Mouse (Mus musculus) retina, embryonic 14.5 days (tissue): ENCODE measurements around the gene Msl1.

Experiments
- DNase-seq: peaks from one replicate; pipeline ENCODE4 v3.0.0-alpha.2; 2015; ENCODE audit warnings: low spot score

The Msl1 gene

DNA sequence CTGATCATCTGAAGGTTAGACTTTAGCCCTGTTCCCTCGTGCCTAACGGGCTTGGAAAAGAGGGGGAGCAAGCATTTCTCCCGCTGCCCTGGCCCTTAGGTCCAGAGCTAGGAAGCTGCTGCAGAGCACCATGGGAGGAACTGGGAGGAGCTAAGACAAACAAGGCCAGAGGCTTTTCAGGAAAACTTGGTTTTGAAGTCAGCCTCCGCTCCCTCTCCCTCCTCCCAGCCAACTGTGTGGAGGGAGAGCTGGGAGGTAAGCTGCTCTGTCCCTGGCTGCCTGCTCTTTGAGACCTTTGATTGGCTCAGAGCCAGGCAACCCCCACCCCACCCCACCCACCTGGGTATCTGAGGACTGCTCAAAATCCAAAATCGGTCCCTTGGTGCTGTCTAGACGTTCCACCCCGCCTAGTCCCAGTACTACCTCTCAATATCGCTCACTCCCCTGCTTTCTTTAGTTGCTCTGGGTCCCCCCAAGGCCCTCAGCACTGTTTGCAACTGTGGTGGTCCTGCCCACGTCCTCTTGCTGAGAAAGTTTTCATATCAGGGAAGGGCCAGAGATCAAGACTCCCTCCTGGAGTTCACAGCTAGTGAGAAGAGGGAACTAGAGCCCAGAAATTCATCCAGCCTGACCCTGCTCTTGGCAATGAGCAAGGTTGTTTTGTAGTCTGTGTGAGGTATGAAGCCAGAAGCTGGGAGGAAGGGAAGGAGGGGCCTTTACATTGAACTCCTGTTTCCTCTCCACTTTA, 18.3 kb upstream of the Msl1 start:
- no peak for DNase-seq

DNA sequence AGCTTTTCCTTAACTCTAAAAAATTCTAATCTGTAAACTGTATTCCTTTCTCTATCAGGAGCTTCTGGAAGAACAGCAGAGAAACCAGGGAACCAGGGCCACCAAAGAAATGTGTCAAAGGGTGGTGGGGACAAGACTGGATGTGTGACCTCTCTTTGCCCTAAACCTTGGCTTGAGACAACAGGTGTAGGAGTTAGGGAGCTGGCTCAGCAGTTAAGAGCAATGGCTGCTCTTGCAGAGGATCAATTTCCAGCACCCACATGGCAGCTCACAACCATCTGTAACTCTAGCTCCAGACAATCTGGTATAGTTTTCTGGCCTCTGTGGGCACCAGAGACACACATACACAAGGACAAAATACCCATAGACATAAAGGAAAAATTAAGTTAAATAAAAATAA, 17.4 kb upstream of the Msl1 start:
- no peak for DNase-seq

DNA sequence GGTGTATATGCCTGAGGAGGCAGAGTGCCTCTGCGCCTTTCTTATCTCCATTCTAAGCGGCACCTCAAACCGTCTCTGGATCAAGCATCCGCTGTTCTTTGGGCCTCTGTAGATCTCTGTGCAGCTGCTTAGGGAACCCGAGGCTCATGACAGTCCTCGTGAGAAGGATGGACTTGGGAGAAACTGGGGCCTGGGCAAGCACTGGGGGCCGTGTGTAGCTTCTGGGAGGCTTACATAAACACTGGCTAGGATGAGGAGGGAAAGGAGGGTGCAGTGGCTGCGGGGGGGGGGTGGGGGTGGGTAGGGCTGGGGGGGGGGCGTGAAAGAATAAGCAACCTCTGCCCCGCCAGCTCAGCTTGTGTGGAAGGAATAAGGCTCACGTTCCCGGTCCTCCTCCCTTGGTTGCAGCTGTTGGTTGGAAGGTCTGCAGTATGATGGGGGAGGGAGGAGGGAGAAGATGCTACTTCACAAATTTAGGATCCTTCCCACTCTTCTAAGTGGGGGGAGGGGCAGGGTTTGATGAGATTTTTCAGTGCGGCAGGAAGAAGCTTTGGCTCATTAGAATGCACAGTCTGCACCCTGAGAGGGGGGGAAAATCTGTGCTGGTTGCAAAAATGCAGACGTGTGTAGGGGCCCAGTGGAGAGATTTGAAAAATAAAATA, 13.3 kb upstream of the Msl1 start:
- peak; percentile 76 for DNase-seq

DNA sequence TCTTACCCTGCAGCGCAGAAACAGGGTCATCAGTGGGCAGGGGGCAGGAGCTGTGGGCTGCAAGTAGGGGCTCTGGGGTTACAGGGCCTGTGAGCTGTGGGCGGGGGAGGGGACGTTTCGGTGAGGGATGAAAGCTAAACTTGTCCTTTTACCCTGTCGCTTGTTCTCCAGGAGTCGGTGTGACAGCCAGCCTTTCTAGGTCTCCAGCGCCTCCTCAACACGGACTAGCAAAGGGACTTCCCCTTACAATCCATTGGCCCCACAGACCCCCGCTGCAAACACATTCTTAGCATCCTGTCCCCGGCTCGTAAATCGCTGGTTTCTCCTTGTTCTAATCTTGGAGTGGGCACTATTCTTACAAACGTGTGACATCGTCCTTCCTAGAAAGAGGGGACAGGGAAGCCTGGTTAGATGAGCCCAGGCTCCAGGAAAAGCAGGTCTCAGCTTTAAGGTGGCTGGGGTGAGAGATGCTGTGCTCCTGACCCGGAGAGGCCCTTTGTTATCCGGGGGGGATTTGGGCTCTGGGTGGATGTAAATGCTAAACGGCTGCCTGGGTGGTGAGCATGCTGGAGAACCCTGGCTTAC, 12.6 kb upstream of the Msl1 start:
- DNase-seq, result peak; percentile 65

DNA sequence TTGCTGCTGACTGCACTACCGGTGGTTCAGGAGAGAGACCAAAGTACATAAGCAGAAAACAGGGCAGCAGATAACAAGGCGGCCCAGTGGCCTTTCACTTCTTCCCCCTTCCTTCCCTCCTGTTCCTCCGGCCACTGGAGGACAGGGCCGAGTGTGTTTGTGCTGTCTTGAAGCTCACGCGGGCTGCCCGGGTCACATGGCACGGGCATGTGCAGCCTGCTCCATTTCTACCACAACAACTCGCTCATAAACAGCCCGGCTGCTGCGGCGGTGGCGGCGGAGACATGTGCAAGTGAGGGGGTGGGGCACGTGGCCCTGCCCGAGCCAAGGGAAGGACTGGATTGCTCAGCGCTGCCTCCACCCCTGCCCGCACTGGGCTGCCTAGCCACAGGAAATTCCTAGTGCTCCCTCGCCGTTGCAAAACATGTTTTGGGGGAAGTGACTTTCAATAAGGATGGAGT, 12.1 kb upstream of the Msl1 start:
- DNase-seq, result peak; percentile 88

DNA sequence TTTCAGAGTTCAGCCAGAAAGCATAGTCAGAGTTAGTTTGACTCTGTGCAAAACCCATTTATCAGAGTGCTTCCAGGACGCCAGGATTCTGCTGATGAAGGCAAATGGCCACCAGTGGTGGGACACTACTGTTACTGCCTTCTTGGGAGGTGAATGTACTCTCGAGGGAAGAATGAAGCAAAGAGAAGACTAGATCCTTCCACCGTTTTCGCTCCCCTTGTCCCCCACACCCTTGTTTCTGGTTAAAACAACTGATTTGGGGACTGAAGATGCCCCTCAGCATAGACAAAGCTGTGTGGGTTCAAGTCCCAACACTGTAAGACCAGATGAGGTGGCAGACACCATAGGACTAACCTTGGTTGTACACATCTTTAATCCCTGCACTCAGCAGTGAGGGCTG, 11.2 kb upstream of the Msl1 start:
- DNase-seq, result no peak

DNA sequence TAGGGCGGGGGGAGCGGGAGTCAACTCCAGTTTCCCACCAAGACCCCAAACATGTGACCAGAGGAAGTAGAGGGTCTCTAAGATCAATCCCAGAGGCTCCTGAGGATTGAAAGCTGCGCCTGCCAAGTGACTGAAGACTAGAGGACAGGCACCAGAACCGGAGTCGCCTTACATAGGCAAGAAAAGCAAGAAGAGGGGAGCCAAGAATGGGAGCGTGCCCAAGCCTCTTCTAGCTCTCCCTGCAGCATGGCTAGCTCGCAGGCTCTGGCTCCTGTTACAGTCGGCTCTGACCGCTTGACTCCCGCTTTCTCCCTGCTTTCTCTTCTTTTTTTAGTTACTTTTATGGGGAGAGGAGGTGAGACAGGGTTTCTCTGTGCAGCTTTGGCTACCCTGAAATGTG, 10.1 kb upstream of the Msl1 start:
- DNase-seq, result no peak

DNA sequence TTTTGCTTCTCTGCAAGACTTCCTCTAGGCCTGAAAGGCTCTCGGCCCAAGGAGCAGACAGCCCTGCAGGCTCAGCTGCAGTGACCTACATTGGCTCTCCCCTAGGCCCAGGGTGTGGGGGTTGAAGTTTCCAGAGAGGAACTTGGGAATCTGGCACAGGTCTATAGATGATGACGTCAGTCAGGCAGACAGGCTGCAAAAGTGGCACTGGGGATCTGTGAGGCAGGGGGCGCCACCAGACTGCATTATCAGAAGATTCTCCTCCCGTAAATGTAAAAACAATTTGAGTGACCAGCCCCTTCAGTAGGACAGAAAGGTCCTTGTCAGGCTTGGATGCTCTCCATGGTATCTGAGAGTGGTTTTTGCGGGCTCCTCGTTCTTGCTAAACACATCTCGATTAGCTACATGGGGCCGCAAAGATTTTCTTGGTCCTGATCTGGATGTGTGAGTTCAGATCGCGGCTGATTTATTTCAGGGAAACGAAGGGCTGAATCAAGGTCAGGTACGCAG, 9.5 kb upstream of the Msl1 start:
- DNase-seq, result peak; percentile 89

DNA sequence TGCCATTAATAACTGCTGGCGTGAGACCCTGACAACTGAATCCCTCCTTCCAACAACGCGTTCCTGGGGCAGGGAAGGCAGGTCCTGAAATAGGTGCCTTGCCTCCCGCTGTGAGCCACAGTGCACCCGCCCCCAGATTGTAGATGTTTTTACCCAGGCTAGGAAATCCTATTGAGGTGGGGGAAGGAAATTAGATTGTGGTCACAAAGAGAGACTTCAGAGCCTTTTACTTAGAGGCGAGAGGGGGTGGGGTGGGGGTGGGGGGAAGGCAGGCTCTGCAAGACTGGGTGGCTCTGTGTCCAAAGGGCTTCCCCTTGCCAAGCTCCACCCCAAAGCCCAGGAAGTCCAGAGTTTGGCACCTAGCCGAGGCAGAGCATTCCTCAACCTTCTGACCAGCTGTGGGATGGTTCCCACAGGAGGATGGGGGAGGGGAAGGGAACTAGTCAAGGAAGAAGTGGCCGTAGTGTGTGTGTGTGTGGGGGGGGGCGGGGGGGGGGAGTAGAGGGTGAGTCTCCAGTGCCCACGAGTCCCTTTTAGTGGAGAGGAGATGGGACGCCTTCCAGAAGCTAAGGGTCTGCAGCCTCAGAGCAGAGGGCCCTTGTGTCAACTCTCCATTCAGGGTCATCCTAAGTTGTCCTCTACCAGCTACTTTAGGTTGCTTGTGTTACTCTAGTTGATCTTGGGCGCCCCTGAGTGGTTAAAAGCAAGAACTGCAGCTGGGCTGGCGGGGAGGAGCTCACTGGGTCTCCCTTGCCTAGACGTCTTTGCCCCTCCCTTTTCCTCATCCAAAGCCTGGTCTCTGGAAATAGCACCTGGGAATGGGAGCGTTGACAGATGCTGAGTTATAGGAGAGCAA, 8.7 kb upstream of the Msl1 start:
- peak; percentile 96 for DNase-seq

DNA sequence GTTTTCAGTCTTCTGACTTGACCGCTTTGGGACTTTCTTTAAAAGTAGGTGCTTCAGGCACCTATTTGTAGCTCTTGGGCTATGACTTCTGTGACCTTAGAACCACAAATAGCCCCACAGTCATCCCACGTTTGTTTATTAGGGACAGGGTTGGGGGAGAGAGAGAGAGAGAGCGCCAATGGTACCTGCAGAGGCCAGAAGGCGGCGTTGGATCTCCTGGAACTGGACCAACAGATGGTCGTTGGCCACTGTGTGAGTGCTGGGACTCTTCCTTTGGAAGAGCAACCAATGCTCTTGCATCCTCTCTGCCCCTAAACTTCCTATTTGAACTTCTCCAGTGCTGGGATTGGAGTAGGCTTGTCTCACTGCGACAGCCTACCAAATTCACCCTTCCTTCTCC, 8.1 kb upstream of the Msl1 start:
- no peak for DNase-seq

DNA sequence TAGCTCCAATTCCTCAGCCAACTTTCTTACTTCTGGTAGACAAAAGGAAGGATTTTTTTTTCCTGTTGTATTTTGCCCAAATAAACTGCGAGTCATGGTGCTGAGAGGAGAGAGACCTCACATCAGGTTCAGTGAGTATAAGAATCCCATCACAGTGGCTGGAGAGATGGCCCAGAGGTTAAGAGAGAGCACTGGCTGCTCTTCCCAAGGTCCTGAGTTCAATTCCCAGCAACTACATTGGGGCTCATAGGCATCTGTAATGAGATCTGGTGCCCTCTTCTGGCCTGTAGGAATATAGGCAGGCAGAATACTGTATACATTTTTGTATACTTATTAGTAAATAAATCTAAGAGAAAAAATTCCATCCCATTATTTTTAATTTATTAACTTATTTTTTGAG, 7.6 kb upstream of the Msl1 start:
- peak; percentile 41 for DNase-seq

DNA sequence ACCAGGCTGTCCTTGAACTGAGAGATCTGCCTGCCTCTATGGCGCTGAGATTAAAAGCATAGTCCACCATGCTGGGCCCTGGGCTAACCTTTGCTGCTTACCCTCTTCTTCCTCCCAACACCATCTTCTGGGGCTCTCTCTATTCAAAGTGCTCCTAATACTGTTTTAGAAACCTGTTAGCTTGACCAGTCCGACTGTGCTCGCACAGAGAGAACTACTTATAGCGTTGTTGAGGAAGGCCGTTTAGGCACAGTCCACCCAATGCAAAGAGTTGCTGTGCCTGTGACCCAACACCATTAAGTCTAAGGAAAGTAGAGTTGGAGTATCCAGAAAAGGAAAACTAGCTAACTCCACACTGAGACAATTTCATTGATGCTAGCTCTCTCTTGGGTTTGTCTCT, 7.2 kb upstream of the Msl1 start:
- no peak for DNase-seq

DNA sequence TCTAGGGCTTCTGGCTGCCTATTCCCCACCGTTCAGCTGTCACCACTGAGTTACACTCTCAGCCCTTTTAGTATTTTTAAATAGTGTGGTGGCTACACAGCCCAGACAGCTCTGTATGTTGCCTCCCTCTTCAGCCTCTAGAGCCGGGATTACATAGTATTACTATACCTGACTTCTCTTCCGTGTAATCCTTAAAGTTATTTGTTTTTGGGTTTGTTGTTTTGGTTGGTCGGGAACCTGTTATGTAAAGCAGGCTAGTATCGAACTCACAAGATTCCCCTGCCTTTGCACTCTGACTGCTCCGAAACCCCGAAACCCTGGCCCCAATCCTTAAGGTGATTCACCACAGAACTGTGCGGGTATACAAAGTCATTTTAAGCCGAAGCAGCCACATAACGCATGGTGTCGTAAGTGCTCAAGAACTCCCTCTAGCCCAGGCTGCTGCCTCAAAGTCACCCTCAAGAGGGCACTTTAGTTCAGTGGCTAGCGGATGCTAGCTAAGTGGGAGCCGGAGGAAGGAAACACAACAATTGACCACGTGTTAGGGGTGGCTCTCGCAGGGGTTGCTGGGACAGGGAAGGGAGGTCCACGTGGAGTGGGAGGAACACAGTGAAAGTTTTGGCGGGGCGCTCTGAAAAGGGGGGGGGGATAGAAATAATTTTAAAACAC, 6.6 kb upstream of the Msl1 start:
- DNase-seq, result peak; percentile 90

DNA sequence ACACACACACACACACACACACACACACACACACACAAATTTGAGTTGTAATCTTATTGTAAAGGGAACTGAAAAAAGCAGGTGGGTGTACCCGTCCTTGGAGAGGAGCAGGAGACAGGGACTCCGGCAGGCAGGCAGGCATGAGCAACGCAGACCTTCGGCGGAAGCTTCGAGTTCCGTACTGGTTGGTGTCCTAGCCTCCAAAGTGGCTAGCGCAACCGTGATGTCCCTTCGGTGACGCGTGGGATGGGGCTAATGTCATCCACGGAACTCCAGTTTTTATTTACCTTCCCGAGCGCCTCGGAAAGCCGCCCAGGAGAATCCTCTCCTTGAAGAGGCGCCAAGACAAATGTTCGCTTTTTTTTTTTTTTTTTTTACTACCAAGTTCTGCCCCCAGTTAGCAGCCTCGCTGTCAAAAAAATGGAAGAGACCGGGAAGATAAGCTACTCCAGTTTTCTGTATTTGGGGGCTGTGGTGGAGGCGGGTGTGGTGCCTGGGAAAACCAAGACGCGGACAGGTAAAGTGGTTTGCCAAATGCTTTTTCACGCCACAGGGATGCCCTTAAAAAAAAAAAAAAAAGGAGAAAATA, 6.0 kb upstream of the Msl1 start:
- DNase-seq, result no peak

DNA sequence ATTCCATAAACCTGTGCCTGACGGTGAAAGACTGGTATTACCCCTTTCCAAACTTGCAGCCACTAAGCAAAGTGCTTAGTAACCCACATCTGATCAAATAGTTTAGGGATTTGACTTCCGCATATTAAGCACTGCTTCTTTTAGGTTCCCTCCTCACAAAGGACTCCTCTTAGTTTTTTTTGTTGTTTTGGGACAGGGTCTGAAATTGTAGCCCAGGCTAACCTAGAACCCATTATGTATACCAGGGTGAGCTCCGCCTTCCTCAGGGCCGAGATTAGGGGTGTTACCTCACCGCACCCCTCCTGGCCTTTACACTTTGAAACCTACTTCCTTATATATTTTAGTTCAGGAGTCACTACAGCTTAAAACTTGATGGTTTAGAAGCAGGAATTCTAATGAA, 5.5 kb upstream of the Msl1 start:
- DNase-seq, result no peak

DNA sequence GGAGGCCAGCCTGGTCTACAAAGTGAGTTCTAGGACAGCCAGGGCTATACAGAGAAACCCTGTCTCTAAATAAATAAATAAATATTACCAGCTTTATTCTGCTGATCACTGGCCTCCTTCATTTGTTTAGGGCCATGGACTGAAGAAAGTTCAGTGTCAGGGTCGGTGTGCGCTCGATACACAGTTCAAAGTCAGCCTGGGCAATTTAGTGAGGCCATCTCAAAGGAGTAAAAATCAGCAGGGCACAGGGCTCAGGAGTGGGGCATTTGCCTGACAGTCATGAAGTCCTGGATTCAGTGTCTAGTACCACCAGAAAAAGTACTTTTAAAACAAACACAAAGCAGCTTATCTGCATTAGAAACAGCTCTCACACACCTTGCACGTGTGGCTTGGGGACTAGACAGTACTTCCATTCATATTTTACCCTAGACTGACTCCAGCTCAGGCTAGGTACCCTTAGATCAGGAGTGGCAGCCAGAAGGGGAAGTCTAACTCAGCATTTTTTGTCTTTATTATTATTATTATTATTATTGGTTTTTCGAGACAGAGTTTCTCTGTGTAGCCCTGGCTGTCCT, 4.6 kb upstream of the Msl1 start:
- no peak for DNase-seq

DNA sequence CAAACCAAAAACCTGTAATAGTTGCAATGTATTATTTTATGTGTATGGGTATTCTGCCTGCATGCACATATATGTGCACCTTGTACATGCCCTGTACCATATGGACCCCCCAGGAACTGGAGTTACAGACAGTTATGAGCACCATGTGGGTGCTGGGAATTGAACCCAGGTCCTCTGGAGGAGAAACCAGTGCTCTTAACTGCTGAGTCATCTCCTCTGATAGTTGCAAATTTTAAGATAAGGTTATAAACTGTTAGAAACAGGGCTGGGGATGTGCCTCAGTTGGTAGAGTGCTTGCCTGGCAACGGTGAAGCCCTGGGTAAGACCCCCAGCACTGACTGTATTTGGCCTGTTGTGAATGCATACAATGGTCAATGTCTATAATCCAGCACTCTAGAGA, 3.9 kb upstream of the Msl1 start:
- DNase-seq, result no peak

DNA sequence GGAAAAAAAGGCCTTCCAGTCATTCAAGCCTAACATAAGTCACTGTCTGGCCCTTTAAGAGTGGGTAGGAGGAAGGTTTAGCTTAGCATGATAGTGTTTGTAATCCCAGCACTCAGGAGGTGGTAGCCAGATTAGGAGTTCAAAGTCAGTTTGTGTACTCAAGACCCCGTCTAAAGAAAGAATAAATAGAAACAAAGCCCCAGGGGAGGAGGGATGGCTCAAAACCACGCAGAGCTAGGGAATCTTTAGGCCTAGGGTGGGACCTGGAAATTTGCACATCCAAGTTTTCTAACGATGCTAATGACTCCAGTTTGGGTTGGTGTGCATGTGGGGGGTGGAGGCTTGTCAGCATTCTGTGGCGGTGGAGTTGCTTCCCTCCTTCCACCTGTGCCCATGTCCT, 3.2 kb upstream of the Msl1 start:
- no peak for DNase-seq

DNA sequence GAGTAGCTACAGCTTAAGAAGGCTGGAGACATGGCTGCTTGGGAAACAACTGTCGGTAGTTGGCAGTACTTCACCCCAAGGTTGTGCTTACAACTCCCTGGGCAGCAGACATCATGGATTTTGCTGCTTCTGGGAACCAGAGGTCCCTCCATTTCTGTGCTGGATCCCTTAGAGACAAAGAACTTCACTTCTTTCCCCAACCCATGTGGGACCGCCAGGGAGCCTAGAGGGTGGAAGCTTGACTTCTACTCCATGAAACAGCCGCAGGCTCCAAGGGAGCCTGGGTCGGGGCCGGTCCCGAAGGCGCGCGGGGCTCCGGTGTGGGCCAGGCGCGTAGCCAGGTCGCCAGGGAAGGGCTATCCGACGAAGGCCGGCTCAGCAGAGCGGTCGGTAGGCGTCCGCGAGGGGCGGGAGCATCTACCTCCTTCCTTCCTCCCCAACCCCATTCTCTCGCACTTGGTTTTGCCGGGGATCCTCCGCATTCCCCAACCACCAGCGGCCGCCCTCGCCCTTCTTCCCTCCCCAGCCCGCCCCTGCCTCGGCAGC, 774 bp upstream of the Msl1 start:
- peak; percentile 78 for DNase-seq

DNA sequence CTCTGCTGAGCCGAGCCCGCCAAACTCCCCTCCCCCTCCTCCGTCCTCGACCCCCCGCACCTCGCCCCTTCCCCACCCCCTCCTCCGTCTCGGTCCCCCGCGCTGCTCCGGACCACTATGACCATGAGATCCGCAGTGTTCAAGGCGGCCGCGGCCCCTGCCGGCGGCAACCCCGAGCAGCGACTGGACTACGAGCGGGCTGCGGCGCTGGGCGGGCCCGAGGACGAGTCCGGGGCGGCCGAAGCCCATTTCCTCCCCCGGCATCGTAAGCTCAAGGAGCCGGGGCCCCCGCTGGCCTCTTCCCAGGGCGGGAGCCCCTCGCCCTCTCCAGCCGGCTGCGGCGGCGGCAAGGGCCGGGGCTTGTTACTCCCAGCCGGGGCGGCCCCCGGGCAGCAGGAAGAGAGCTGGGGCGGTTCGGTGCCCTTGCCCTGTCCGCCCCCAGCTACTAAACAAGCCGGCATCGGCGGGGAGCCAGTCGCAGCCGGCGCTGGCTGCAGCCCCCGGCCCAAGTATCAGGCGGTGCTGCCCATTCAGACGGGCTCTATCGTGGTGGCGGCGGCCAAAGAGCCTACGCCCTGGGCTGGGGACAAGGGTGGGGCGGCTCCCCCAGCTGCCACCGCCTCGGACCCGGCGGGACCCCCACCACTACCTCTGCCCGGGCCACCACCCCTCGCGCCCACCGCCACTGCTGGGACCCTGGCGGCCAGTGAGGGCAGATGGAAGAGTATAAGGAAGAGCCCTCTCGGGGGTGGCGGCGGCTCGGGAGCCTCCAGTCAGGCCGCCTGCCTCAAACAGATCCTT, 598 bp downstream of the Msl1 start:
- DNase-seq, result peak; percentile 65
